Mouse (Mus musculus): ENCODE data around the gene Olfr960.

DNA sequence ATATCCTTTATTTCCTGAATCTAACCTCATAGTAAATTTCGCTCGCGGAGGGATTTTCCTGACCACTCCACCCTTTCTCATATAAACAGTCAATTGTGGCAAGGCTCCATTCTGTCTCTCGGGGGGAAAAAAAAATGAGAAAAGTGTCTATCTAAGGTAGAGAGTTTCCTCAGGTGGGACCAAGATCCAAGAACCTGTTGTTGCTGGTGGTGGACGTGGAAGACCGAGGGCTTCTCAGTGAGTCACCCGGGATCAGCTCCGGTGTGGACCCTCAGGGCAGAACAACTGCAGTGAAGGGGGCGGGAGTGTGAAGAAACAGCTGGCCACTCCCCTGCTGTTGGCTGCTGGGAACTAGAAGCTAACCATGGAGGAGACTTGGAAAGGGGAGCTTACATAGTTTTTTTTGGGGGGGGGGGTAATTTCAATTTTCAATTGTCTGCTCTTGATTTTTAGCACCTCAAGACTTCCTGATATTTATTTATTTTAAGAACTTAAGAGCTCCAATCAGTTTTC is 17.8 kb upstream of the Olfr960 start:
- TF ChIP-seq FOSL1 (IDR thresholded peaks at IDR 0.05; ENCODE audit: insufficient read depth, low read length, poor library complexity, severe bottlenecking), result no peak
- TF ChIP-seq CTCF (IDR thresholded peaks at IDR 0.05; ENCODE audit: control insufficient read depth, insufficient read depth, insufficient read length), result no peak
- no peak for TF ChIP-seq CEBPB (IDR thresholded peaks at IDR 0.05; ENCODE audit: low read depth)
- no peak for TF ChIP-seq MYOD1 (IDR thresholded peaks at IDR 0.05; ENCODE audit: control insufficient read depth, insufficient read length, low read depth)
- no peak for TF ChIP-seq MAX (IDR thresholded peaks at IDR 0.05)

All from C2C12 (cell line).